Mouse (Mus musculus): Measurements from ENCODE around the gene Aff4.
"Not testable (repeated sequence)": the region's sequence is repeated elsewhere in the genome, so short reads cannot be mapped to it uniquely, and the experiment has no call there.

The Aff4 gene

GRCm38 (mm10) chr11:53350291-53351223 is at the start of gene Aff4:
Aff4 (plus strand) TSS chr11:53350833.
- peak; percentile 69 to 88 for DNase-seq (ENCODE audit: low spot score in 2 of 2)

- no peak for DNase-seq (ENCODE audit: low spot score in 2 of 2)
Measured at GRCm38 (mm10) chr11:53301167-53301515, 49.5 kb upstream of the Aff4 start.

GRCm38 (mm10) chr11:53304044-53304840 is 46.4 kb upstream of the Aff4 start:
- DNase-seq (ENCODE audit: low spot score in 2 of 2), result no peak

- DNase-seq (ENCODE audit: low spot score in 2 of 2), result no peak
Measured at GRCm38 (mm10) chr11:53306965-53307364, 43.7 kb upstream of the Aff4 start.

- DNase-seq (ENCODE audit: low spot score in 2 of 2), result no peak
Measured at GRCm38 (mm10) chr11:53307558-53308065, 43.0 kb upstream of the Aff4 start.

GRCm38 (mm10) chr11:53308251-53308864 is 42.3 kb upstream of the Aff4 start:
- no peak for DNase-seq (ENCODE audit: low spot score in 2 of 2)

- no peak for DNase-seq (ENCODE audit: low spot score in 2 of 2)
Measured at GRCm38 (mm10) chr11:53308884-53309310, 41.7 kb upstream of the Aff4 start.

GRCm38 (mm10) chr11:53311385-53311784 is 39.2 kb upstream of the Aff4 start:
- DNase-seq (ENCODE audit: low spot score in 2 of 2), result no peak

GRCm38 (mm10) chr11:53312823-53313222 is 37.8 kb upstream of the Aff4 start:
- not testable (repeated sequence) for DNase-seq (ENCODE audit: low spot score in 2 of 2)

GRCm38 (mm10) chr11:53314770-53315173 is 35.9 kb upstream of the Aff4 start:
- no peak for DNase-seq (ENCODE audit: low spot score in 2 of 2)

GRCm38 (mm10) chr11:53316996-53317395 is 33.6 kb upstream of the Aff4 start:
- DNase-seq (ENCODE audit: low spot score in 2 of 2), result no peak

- no peak for DNase-seq (ENCODE audit: low spot score in 2 of 2)
Measured at GRCm38 (mm10) chr11:53318041-53318440, 32.6 kb upstream of the Aff4 start.

GRCm38 (mm10) chr11:53318568-53318967 is 32.1 kb upstream of the Aff4 start:
- not testable (repeated sequence) for DNase-seq (ENCODE audit: low spot score in 2 of 2)

GRCm38 (mm10) chr11:53319867-53320266 is 30.8 kb upstream of the Aff4 start:
- DNase-seq (ENCODE audit: low spot score in 2 of 2), result not testable (repeated sequence)

GRCm38 (mm10) chr11:53324512-53324968 is 26.1 kb upstream of the Aff4 start, which contains the start of gene Zcchc10:
Zcchc10 (plus strand) TSS chr11:53324679.
- peak; percentile 58 to 79 for DNase-seq (ENCODE audit: low spot score in 2 of 2)

- DNase-seq (ENCODE audit: low spot score in 2 of 2), result no peak
Measured at GRCm38 (mm10) chr11:53330325-53330724, 20.3 kb upstream of the Aff4 start.

GRCm38 (mm10) chr11:53331121-53331520 is 19.5 kb upstream of the Aff4 start:
- DNase-seq (ENCODE audit: low spot score in 2 of 2), result no peak

GRCm38 (mm10) chr11:53332076-53332680 is 18.5 kb upstream of the Aff4 start:
- DNase-seq (ENCODE audit: low spot score in 2 of 2), result no peak

GRCm38 (mm10) chr11:53335505-53336181 is 15.0 kb upstream of the Aff4 start:
- no peak for DNase-seq (ENCODE audit: low spot score in 2 of 2)

- no peak for DNase-seq (ENCODE audit: low spot score in 2 of 2)
Measured at GRCm38 (mm10) chr11:53336182-53336571, 14.5 kb upstream of the Aff4 start.

- DNase-seq (ENCODE audit: low spot score in 2 of 2), result no peak
Measured at GRCm38 (mm10) chr11:53336924-53337323, 13.7 kb upstream of the Aff4 start.
